8 mouse cellular contexts compared by ENCODE assay signal in the genomic region with DNA sequence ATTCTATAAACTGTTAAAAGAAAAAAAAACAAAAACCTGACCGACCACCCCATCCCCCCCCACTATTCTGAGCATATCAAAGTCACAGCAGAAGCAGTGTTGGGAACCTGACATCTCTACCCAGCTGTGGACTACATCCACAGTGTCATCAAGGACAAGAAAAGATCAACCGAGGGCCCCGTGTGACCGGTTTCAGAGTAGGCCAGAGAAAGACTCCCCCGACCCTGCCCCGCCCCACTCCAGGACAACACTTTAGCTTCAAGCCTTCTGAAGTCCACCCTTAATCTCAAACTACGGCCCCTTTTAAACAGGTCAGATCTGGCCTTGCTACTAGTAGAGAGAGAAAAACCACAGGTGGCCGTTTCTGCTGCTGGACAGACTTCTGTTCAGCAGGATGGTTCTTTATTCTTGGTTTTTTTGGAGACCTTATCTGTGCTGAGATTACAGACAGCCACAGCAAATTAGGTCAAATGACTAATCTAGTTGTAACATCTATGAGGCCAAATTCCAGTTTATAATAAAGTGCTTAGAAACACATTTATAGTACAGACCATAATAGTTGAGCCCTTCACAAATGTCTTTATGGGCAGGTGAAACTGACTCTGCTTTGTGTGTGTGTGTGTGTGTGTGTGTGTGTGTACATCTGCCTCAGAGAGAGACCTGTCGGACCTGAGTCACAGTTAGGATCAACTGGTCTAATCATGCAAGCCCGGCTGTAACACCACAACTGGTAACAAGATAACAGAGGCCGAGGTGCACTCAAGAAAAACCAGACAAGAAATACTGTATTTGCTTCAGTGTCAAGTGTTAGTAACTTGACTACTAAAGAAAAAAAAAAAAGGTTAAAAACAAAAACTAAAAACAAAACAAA. TPM values are rescaled to one million over a fixed set of nuclear protein-coding genes. Genes with fewer than 3 reads are reported as not detected.
DNase-seq lines count a peak whose midpoint lies in the region; ATAC-seq lines count a peak whose summit lies in the region.

No protein-coding gene starts in this region.

- H3K9ac ChIP-seq in lung, embryonic 15.5 days, result peak overlapping the region; percentile 89
- H3K9ac ChIP-seq in midbrain, embryonic 11.5 days (ENCODE audit: low read length), result peak overlapping the region; percentile 45

- ATAC-seq in lung, embryonic 15.5 days (ENCODE audit: borderline replicate concordance, extremely low read depth, low FRiP score, low TSS enrichment), result no peak
- ATAC-seq in erythroblast, adult 5-6 weeks (replicated peaks; ENCODE audit: low FRiP score, poor library complexity, severe bottlenecking), result peak; percentile 54
- ATAC-seq in midbrain, embryonic 11.5 days (ENCODE audit: low FRiP score), result no peak

- peak overlapping the region; percentile 81 for H3K4me2 ChIP-seq in lung, embryonic 15.5 days
- H3K4me2 ChIP-seq in midbrain, embryonic 11.5 days, result peak overlapping the region; percentile 84

- 3% methylated on average over 11 of the region's 11 CpGs for WGBS in lung, embryonic 15.5 days
- WGBS in midbrain, embryonic 11.5 days, result 33% methylated on average over 11 of the region's 11 CpGs

- H3K36me3 ChIP-seq in lung, embryonic 15.5 days, result peaks cover 13% of the 10 kb centered on the region
- H3K36me3 ChIP-seq in midbrain, embryonic 11.5 days (ENCODE audit: control insufficient read depth, insufficient read depth, low read length), result no peaks in the 10 kb centered on the region

- H3K4me1 ChIP-seq in lung, embryonic 15.5 days, result peaks cover 49% of the 10 kb centered on the region
- peaks cover 49% of the 10 kb centered on the region for H3K4me1 ChIP-seq in midbrain, embryonic 11.5 days (ENCODE audit: control insufficient read depth, insufficient read depth, low read length)

- peak overlapping the region; percentile 69 for H3K27ac ChIP-seq in lung, embryonic 15.5 days
- no peak overlapping the region for H3K27ac ChIP-seq in midbrain, embryonic 11.5 days (ENCODE audit: low read depth, low read length)

- DNase-seq in lung, adult 18-20 months, result no peak
- DNase-seq in induced T-regulatory cell, adult 2 months (ENCODE audit: low read depth), result peak; percentile 70
- DNase-seq in midbrain, embryonic 11.5 days (ENCODE audit: low spot score, missing footprints), result no peak
- DNase-seq in frontal cortex, postnatal 25 days (ENCODE audit: low spot score in 2 of 2), result no peak
- no peak for DNase-seq in right cerebral cortex, adult 18-20 months
- no peak for DNase-seq in cerebellum, adult 9-11 months

- H3K9me3 ChIP-seq in lung, embryonic 15.5 days, result no peaks in the 10 kb centered on the region
- no peaks in the 10 kb centered on the region for H3K9me3 ChIP-seq in midbrain, embryonic 11.5 days (ENCODE audit: control insufficient read depth, low read length)

- peak overlapping the region; percentile 87 for H3K4me3 ChIP-seq in lung, embryonic 15.5 days
- peak overlapping the region; percentile 23 for H3K4me3 ChIP-seq in midbrain, embryonic 11.5 days (ENCODE audit: low read depth, low read length)

- H3K27me3 ChIP-seq in lung, embryonic 15.5 days, result no peaks in the 10 kb centered on the region
- H3K27me3 ChIP-seq in midbrain, embryonic 11.5 days (ENCODE audit: control insufficient read depth, insufficient read depth, low read length), result no peaks in the 10 kb centered on the region

RNA-seq across cellular contexts. Expression of a gene that starts 4.9 kb away (rescaled TPM):
- 12.6 TPM in 2 replicates for polyA plus RNA-seq in lung, embryonic 15.5 days (2015; fragmentation: Nextera tagmentation; extraction: Ambion mirVana)
- total RNA-seq in erythroblast, adult 5-6 weeks (2015; ENCODE audit: low replicate concordance), result 21.3 and 34.7 TPM in 2 replicates
- 19.5 and 25.1 TPM in 2 replicates for total RNA-seq in erythroblast, adult 5-6 weeks (2017; ENCODE audit: low replicate concordance)
- 4.4 and 4.5 TPM in 2 replicates for polyA plus RNA-seq in midbrain, embryonic 11.5 days (2014; fragmentation: Nextera tagmentation; extraction: Ambion mirVana)
